Mouse (Mus musculus): ENCODE measurements around the gene Asb3.

Gene Asb3

DNA sequence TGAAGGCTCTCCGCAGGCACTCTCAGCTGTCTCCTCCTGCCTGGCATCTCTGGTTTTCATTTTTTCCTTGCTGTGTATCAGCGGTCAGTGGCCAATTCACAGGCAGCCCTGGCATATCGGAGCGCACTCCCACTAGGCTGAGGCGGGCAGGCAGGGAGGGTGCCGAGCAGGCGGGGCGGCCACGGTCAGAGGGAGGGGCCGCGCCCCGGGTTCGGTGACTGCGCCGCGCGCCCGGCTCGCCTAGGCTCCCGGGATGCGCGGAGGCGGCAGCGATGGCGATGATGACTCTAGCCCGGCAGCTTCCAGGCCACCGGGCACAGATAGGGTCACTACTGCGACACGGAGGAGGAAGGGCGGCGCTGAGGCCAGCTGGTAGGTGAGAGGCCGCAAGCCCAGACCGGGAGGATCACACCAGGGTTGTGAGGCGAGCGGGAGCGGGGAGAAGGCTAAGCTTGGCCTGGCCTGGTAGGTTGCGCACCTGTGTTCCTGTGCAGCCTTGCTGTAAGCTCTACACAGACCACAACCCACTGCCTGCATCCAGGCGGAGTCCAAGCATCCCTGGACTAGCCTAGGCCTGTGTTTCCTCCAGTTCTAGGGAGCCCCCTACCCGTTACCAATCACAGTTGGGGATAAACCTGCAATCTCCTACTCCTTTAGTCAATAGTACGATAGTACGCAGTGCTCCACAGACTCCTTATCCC, at the start of gene Asb3, which contains the start of gene Gpr75:
Gene Asb3, plus strand, starts transcription at position 246 of the 701 bp plus-strand sequence.
Gene Gpr75, plus strand, starts transcription at position 188 of the 701 bp plus-strand sequence.
- DNase-seq (ENCODE audit: low spot score), result no peak

DNA sequence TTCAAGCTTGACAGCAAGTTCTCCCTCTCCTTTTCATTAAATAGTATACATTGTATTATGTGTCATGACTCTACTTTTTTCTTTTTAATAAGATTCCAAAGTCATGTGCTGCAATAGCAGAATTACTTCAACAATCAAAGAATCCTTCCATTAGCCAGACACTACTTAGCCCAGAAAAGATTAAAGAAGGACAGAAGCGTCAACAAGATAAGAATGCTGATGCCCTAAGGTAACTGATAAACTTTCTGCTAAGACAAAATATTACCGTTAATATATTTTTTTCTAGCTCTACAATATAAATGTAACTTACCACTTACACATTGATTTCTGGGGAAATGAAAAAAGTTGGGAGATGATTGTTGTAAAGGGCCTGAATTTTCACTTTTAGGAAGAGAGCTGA, 46.4 kb upstream of the Asb3 start:
- no peak for DNase-seq (ENCODE audit: low spot score)

DNA sequence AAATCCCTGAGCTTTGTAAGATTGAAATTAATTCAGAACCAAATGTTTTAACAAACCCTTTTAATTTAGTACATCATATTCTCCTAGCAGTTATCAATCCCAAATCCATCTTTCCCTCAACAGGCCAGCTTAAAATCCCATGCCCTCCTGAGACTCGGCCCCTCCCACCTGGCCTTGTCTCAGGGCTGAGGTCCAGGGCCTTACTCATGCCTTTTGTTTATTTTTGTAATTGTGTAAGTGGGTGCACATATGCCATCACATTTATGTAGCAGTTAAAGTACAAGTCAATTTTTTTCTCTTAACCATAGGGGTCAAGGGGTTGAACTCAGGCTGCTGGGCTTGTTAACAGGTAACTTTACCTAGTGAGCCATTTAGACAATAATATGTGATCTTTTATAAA, 40.9 kb upstream of the Asb3 start:
- peak; percentile 48 for DNase-seq (ENCODE audit: low spot score)

DNA sequence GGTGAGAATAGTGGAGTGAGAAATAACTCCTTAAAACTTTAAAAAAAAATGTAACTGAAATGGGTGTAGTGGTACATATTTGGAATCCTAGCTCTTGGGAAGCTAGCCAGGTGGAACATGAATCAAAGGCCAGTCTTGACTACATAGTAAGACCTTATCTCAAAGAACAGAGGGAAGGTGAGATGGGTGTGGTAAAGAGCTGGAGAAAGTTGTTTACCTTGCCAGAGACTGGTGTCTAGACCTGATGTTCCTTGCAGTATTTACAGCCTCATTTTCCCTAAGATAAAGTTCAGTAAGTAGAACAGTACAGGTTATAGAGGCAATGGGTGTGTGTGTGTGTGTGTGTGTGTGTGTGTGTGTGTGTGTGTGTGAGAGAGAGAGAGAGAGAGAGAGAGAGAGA, 12.8 kb upstream of the Asb3 start:
- DNase-seq (ENCODE audit: low spot score), result no peak

DNA sequence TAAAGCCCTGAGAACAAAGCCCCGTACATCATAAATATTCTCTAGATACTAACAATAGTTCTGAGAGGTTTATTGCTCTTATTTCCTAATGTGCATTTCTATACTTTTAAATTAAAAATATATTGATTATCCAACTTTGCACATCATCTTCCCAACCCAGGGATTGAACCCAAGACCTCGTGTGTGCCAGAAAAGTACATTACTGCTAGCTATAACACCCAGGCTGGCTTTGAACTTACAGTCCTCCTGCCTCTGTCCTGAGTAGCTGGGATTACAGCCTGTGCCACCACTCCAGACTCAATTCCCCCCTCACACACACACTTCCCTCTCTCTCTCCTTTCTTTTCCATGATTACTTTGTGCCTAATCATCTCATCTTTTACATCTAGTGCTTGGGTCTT, 2.9 kb downstream of the Asb3 start:
- no peak for DNase-seq (ENCODE audit: low spot score)

DNA sequence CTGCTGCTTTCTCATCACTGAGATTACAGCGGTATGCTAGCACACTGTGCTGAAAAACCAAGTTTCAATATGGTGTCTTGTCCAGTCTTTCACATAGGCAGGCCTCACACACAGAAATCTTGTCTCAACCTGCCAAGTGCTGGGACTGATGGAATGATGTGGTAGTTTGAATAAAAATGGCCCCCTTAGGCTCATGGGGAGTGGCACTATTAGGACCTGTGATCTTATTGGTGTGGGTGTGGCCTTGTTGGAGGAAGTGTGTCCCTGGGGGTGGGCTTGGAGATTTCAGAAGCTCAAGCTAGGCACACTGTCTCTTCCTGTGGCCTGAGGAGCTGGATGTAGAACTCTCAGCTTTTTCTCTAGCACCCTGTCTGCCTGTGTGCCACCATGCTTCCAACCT, 11.0 kb downstream of the Asb3 start:
- DNase-seq (ENCODE audit: low spot score), result no peak

DNA sequence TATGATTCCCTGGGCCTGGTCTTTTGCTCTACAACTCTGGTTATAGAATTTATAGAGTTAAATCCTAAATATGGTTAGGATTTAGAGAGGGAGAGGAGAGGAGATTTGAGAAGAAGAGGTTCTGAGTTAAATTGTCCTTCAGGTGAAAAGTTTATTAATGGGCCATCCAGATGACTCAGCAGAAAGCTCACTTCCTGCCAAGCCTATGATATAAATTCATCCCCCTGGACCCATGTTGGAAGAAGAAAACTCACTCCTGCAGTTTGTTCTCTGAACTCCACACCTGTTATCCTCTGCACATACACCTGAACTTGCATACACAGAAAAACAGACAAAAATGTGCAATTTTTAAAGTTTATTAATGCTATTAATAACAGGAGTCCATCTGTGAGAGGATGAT, 14.1 kb downstream of the Asb3 start:
- DNase-seq (ENCODE audit: low spot score), result no peak

DNA sequence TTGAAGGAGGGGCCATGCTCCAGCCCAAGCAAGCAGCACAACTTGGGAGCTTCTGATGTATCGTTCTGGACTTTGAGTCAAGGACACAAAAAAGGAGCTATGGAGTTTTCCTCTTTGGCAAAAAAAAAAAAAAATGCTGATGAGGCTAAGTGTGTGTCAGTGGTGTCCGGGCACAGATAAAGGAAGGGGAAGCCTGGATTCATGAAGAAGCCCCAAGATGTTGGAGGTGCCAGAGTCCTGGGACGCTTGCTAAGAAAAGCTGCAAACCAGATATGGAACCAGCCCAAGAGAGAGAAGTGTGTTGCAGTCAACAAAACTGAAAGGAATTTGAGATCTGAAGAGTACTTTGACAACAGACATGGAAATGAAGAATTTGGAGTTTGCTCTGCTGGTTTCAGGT, 27.1 kb downstream of the Asb3 start:
- no peak for DNase-seq (ENCODE audit: low spot score)

DNA sequence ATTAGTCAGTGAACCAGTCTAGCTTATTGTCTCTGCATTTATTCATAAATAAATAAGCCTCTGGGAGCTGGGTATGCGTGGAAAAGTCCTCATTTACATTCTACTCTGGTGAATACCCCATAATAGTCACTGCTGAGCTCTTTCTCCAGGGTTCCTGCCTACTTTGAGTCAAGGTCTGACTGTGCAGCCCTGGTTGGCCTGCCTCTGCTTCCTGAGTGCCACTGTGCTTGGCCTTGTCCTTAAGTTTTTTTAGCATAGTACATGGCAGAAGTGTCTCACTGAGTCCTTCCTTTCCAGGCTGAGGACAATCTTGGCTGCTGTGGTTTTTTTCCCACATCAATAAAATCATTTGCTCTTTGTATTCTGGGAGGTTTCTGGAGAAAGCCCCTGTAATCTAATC, 35.4 kb downstream of the Asb3 start:
- DNase-seq (ENCODE audit: low spot score), result no peak

DNA sequence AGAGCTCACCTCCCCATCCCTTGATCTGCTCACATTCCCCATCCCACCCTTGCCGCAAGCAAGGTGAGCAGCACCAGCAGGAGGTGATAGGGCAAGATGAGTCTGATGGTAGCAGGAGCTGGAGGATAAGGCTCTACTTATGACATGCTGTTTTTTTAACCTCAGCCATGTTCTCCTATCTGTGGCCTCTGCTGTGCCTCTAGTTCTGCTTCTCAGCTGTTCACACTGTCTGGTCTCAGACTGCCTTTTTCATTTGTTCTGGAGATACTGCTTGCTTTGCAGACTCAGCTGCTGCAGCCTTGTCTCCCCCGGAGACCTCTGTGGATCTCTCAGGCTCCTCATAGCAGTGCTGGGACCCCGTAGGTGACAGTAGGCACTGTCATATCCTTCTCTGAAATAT, 38.1 kb downstream of the Asb3 start:
- DNase-seq (ENCODE audit: low spot score), result no peak

DNA sequence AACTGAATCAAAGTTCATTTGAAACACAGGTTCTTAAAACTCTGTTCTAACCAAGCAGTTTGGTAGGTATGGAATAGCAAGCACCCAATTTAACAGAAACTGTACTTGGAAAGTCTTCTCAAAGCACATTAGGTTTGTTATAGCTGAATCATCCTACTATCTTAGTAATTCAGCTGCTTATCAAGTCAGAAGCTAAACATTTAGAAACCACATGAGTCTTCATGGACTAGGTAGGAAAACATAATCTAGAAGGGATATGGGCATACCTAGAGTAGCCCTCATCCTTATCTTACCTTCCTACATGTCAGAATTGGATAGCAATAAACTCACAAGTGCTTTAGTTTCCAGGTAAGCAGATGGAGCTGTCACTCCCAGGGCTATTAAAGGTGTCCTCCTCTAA, 42.9 kb downstream of the Asb3 start:
- DNase-seq (ENCODE audit: low spot score), result no peak

DNA sequence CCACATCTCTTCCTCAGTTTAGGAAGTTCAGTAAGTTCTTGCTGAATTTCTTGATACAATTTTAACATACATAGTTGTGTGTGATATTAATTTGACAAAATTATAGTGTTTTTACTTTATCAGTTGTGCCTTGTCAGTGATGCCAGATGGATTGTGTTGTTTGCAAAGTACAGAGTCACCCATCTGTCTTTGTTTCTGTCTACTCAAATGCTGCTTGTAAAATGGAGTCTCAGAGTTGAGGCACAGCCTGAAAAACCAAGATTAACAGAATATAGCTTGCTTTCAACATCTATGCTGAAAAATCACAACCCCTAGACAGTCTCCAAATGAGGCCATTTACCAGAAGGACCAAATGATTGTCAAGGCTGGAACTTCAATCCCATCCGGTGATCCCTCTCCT, 43.3 kb downstream of the Asb3 start:
- no peak for DNase-seq (ENCODE audit: low spot score)

DNA sequence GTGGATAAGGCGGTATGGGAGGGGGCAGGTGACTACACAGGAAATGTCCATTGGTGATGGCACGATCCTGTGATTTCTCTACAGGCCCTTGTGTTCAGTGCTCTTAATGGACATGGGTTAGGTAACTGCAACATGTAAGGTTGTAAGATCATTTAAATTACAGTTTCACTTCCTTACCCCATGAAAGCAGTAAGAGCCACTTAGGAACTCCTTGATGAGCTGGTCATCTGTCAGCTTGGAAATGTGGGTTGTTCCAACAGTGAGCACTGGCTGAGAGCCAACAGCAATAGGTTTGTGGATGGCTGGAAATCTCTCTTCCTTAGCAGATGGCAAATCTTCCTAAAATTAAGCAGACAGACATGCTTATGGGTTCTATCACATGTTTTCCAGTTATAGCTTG, 58.3 kb downstream of the Asb3 start:
- no peak for DNase-seq (ENCODE audit: low spot score)

DNA sequence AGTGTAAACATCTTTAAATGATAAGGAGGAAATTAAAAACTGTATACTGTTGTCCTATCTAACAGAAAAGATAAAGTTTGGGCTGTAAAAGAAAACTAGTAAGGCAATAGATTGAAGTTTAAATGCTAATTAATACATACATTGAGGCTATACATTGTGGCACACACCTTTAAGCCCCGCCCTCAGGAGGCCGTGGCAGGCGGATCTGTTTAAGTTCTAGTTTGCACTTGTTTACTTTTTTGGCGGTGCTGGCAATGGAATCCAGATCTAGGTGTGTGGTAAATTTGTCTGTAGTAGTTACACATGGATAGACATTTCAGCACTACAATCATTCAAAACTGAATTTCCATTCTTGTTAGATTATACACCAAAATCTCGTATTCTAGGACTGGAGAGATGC, 67.6 kb downstream of the Asb3 start:
- no peak for DNase-seq (ENCODE audit: low spot score)

DNA sequence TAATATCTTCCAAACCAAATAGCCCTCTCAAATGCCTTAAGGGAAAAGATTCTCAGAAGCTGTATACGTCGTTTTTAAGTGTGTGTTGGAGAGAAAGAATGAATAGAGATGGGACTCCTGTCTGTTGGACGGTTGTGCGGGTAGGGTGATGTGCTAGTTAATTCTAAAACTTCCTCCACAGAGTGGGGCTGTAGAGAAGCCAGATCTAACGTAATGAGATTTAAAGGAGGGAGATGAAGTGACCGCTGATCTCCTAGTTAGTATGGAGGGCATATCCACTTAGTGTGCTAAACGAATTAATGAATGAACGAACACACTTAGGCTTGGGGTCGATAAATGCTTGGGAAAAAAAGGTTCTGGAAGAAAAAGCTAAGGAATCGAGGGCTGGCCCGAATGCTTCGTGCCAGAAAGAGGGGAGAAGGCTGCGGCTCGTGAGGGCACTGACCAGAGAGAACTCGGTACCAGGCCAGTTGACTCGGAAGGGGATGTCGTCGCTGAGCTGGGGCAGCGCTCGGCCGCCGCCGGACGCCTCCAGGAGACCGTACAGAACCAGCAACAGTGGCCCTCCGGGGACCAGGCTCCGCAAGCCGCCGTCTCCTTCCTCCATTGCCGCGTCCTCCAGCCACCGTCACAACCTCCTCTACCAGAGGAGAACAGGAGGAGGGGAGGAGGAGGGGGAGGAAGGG, 68.4 kb downstream of the Asb3 start:
- peak; percentile 24 for DNase-seq (ENCODE audit: low spot score)

DNA sequence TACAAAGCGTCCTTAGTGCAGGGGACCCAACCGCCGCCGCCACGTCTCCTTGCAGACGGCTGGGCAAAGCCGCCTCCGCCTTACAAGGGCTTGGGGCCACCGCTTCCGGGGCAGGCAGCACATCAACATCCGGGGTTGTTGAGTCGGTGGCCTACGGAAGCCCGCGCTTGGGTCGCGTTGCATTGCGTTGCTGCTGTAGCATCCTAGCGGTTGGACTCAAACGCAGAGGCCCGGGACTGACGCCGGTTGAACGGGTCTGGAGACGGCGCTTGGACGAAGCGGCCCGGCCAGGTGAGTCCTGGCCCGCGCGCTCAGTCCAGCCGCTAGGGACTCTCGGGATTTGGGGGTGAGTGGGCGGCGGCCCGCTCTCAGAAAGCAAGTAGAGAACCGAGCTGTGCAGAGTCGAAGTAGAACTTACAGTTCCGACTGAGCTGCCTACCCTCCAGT, 69.1 kb downstream of the Asb3 start, which contains the start of gene Erlec1:
Gene Erlec1, minus strand, starts transcription at position 57 of the 447 bp plus-strand sequence.
- peak; percentile 85 for DNase-seq (ENCODE audit: low spot score)

DNA sequence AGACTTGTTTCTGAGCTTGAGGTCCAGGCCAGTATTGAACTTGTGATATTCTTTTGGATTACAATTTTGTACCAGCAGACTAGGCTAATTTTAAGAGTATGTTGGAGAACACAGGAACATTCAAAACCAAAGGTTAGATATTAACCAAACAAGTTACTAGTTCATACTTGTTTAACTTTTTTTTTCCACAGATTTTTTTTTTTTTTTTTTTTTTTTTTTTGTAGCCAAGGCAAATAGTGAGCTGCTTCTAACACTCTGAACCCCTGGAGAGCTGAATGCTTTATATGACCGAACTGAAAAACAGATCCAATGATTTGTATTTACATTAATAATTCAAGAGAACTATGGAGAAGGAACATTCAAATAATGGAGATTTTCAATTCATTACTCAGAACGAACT, 100.0 kb downstream of the Asb3 start:
- no peak for DNase-seq (ENCODE audit: low spot score)

DNA sequence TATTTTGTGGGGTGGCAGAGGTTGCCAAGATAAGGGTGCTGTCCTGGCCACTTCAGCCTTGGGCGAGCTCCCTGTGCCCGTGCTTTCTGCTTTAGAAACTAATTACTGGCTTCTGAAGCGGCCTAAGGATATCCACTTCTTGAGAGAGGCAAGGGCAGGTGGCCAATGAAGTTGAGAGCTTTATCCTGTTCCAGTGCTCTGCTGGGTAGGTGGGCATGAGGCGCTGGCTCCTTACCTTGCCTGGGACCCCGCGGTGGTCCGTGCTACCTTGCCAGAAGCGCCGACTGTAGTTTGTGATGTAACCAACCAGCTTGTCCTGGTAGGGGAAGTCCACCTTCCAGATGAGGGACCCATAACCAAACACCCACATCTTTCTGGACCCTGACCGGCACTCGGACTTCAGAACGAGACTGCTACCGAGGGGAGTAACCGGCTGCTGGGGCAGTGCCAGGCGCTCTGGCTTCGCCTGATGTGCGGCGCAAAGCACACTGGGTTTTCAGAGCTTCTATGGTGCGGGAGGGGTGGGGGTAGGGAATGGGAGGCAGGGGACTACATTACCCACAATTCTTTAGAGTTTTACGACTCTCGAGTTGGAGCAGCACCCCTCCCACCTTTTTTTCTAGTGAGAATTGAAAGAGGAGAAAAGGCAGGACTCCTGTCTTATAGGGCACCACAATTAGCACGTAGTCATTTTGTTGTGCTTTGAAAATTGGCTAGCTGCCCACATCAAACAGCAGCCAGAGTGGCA, 100.8 kb downstream of the Asb3 start, which contains the start of gene Chac2:
Gene Chac2, minus strand, starts transcription at position 474 of the 748 bp plus-strand sequence.
- DNase-seq (ENCODE audit: low spot score), result peak; percentile 93

DNA sequence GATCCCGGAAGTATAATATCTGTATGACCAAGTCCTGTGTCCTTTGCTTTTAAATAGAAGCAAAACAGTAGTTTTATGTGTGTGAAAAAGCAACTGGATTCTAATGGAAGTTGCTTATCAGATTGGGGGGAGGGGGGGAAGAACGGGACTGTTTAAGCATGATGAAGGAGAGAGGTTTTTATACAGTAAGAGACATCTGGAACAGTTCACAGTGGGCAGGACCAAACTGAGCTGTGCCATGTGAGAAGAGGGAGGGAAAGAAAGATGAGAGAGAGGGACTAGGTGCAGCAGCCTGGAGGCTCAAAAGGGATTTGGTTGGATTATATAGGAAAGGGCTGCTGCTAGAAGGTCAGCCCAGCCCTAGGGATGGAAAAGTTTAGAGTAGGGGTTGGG, 101.4 kb downstream of the Asb3 start:
- no peak for DNase-seq (ENCODE audit: low spot score)

DNA sequence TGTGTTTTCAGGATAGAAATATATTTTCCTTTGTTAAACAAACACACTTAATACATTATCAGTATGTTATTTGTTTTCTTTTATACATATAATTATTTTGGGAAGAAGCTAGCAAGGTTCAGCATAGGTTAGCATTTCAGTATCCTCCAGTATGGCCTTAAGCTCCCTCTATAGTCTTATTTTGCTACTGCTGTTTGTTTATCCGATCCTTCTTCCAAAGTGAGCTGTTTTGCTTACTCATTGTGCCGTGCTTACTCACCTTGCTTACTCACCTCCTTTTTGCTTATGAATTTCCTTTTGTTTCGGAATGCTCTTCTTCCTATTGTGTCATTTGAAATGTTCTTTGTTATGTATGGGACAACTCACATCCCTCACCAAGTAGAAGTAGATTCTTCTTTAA, 111.5 kb downstream of the Asb3 start:
- DNase-seq (ENCODE audit: low spot score), result no peak

DNA sequence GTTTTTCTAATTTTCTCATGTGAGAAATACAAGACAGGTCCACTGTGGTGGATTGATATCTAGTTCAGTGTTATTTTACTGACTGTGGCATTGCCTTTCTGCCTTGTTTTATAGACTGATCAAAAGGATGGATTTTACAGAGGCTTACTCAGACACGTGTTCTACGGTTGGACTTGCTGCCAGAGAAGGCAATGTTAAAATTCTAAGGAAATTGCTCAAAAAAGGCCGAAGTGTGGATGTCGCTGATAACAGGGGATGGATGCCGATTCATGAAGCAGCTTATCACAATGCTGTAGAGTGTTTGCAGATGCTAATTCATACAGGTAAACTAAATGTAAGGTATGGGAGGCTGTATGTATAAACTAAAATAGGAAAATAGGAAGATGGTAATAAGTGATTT, 113.0 kb downstream of the Asb3 start:
- DNase-seq (ENCODE audit: low spot score), result no peak

DNA sequence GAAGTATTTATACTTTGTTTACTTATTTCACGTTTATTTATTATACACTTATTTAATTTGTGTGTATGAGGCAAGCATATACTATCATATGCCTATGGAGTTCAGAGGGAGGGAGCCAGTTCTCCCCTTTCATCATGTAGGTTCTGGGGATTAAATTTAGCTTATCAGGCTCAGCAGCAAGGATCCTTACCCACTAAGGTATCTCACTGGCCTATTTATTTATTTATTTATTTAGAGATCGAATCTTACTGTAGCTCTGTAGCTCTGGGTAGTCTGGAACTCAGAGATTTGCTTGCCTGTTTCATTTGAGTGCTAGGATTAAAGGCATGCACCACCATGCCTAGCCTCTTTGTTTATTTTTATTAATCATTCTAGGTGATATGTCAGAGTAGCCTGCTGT, 113.5 kb downstream of the Asb3 start:
- DNase-seq (ENCODE audit: low spot score), result no peak

DNA sequence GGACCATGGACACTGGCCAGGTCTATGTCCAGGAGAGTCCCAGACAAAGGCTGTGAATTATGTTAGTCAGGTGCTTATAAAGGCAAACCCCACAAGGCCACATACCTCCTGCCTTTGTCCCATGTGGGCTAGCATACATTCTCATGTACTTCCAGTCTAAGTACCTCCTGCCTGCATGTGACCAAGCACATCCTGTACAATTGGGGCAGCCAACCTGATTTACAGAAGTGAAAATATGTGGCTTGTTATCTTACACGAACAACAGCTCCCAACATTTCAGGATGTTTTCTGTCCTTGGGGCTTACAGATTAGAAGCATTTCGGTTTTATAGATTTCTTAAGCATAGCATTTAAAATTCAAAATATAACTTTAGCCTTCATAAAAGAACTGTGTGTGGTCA, 114.8 kb downstream of the Asb3 start:
- no peak for DNase-seq (ENCODE audit: low spot score)

All from adipocyte (in vitro differentiated cells).